Mouse (Mus musculus) urinary bladder, postnatal 10 days (tissue): ENCODE measurements around the gene Ribc2.

ENCODE experiments used
- DNase-seq: peaks from one replicate; pipeline ENCODE4 v3.0.0; 2022; ENCODE audit warnings: low spot score

Gene Ribc2

GRCm38 (mm10) chr15:85179528-85180180, 47.8 kb downstream of the Ribc2 start:
- DNase-seq, result no peak

DNA sequence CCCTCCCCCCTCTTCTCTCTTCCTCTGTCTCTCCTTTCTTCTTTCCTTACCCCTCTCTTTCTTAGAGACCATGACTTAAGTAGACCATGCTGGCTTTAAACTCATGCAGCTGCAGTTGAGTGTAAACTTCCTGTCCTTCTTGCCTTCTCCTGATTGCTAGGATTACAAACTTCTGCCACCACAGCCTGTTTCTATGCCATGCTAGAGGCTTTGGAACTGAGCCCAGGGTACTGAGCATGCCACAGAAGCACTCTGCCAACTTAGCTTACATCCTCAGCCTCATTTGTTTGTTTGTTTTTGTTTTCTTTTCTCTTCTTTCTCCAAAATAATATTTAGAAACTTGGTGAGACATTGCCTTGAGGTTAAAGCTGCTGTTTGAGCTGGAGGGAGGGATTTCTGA, 48.5 kb downstream of the Ribc2 start:
- no peak for DNase-seq

DNA sequence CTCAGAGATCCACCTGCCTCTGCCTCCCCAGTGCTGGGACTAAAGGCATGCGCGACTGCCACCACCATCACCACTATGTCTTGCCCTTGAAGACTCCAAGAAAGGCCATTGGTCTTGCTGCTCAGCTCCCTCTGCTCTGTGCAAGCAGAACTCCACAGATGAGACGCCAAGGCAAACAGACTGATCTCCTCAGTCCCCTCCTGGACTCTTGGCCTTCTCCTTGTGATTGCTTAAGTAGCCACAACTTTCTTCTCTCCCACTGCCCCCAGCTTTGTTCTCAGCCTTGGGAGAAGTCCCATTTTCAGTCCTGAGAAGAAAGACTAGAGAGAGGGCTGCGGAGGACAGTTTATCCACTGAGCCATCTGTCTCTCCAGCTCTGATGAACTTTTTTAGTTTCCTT, 50.2 kb downstream of the Ribc2 start:
- no peak for DNase-seq

DNA sequence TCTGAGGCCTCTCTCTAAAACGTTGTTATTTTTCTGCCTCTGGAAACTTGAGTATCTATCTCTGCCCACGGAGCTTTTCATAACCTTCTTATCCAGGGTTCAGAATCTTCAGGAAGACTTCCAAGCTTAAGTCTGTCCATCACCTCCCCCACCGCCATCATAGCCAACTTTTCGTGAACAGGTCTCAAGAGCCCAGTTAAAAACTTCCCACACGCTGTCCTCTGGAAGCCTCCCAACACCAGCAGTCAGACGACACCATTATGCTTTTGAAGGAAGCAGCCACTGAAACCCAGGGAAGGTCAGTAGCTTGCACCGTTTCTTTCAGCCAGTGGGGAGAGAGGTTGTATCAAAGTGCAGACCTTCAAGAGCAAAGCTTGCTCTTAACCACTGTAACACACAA, 55.0 kb downstream of the Ribc2 start:
- no peak for DNase-seq

GRCm38 (mm10) chr15:85188167-85188778, 56.4 kb downstream of the Ribc2 start:
- DNase-seq, result no peak
